Mouse (Mus musculus): Measurements from ENCODE around the gene Arhgap29.

Gene Arhgap29

DNA sequence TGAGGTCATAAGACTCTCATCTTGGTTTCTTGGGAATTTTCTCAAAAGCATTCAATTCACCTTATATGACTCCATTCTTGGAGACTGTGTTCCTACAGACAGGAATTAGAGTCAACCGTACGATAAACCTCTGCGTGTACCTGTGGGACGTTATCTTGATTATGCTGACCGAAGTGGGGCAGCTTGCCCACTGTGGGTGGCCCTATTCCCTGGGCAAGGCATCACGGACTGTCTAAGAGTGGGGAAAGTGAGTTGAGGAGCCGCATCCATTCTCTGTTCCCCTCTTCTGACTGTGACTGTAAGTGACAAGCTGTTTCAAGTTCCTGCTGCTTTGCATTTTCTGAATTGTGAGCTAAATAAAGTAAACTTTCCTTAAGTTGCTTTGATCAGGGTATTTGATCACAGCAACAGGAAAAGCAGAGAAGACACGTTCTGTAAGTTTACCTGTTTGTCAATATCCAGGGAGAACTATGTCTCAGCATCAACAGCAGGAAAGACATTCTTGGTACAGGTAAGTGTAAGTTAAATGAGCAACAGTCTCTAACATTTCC, at the start of gene Arhgap29:
Arhgap29 (plus strand) TSS at position 501 of the 551 bp plus-strand sequence.
- no peak for DNase-seq (ENCODE audit: low spot score in 2 of 2)

DNA sequence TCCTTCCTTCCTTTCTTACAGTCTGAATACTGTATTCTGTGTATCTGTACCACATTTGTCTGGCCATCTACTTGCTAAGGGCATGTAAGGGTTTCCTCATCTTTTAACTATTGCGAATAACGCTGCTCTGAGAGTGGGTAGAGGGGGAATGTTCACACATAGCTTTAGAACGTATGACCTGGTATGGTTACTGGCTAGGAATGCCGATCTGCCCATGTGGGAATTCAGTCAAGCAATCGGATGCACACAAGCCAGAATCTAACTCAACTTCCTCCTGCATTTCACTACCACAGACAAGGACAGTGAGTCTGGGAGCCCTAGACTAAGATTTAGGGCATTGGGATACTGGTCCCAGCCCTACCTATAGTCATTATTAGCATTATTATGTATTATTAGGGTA, 49.6 kb upstream of the Arhgap29 start:
- no peak for DNase-seq (ENCODE audit: low spot score in 2 of 2)

DNA sequence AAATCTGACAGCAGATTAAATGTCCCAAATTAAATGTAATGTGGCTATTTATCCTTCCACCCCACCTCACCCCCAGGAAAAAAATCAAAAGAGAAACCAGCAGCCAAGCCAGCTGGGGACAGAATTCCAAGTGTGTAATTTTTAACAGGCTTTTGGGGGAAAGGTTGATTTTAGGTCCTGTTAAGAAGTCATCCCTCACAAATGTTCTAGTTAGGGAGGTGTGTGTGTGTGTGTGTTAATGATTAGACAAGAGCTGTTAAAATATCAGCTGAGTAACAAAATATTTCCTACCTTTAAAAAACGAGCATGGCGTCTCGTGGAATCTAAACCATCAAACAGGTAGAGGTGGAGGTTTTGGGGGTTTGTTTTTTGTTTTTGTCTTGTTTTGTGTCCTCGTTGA, 49.1 kb upstream of the Arhgap29 start:
- DNase-seq (ENCODE audit: low spot score in 2 of 2), result no peak

DNA sequence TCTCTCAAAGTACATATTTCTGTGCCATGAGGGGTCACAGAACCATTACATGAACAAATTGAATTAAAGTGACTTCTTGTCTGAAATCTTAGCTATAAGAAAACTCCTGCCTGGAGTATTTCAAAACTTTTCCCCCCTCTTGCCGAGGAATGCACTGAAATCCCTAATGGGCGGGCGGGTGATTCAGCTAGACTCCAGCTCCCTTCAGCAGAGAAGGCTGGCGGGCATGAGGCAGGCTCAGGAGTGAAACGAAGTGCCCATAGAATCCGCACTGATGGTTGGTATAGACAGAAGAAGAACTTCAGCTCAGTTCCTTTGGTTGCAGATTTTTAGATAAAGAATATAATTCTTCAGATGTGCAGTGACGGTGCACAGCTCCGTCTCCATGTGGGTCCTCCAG, 48.6 kb upstream of the Arhgap29 start:
- DNase-seq (ENCODE audit: low spot score in 2 of 2), result no peak

DNA sequence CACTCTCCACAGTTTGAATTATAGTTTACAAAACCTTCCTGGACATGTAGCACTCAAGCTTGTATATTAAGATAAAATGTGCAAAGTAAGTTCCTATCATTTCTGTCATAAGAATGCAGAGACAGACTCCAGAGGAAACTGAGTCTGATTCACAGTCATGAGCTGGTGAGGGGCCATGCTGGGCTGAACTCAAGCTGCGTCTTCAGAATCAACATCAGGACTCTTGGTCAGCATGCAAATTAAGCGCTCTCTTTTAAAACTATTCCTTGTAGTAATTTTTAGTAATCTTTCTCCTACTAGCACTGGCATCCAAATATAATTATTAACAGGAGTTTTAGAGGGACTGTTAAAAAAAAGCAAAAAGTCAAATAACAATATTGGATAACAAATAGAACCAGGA, 47.9 kb upstream of the Arhgap29 start:
- DNase-seq (ENCODE audit: low spot score in 2 of 2), result no peak

DNA sequence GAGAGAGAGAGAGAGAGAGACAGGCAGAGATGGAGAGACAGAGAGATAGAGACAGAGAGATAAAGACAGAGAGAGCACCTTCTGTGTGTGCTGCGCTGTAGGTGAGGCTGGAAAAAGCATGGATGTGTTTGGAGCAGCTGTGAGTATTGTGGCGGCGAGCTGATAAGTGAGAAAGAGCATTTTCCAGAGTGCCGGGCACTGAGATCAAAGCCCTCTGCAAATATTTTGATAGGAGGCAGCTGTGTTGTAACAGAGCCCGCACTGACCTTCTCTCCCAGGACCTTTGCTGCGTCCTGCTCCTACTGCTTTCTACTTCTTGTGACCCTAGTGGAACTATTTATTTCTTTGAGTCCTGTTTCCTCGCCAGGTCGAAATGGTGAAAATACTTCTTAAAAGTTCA, 45.7 kb upstream of the Arhgap29 start:
- no peak for DNase-seq (ENCODE audit: low spot score in 2 of 2)

DNA sequence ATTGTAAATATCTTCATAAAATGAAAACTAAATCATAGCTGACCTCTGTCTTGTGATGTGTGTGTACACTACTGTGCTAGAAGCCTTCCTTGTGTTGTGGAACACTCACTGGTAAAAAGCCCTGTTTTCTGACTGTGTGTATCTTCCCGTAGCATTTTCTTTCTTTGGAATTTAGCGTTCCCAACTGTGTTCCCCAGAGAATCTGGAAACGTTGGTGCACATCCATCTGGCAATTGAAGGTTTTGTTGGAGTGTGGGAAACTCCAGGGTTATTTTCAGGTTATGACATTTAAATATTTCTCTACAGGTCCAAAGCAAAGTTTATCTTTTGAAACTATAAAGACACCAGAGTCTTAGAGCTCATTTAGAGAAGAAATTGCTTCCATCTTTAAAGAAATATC, 43.2 kb upstream of the Arhgap29 start:
- no peak for DNase-seq (ENCODE audit: low spot score in 2 of 2)

DNA sequence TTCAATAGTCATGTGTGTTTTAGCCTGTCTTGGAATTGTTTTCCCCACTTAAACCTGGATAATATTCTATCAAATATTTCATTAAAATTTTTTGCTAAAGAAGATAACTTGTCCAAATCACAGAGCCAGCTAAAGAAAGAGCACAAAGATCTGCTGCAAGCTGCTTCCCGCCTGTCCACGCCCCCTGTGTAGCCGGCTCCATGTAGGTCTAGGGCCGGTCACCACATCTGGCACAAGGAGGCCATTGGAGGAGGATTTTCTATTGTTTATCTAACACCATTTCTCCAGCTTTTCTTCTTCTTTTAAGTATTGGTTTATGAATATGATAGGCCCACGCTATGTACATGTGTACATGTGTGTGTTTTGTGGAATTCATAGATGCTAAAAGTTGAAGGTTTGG, 38.9 kb upstream of the Arhgap29 start:
- no peak for DNase-seq (ENCODE audit: low spot score in 2 of 2)

DNA sequence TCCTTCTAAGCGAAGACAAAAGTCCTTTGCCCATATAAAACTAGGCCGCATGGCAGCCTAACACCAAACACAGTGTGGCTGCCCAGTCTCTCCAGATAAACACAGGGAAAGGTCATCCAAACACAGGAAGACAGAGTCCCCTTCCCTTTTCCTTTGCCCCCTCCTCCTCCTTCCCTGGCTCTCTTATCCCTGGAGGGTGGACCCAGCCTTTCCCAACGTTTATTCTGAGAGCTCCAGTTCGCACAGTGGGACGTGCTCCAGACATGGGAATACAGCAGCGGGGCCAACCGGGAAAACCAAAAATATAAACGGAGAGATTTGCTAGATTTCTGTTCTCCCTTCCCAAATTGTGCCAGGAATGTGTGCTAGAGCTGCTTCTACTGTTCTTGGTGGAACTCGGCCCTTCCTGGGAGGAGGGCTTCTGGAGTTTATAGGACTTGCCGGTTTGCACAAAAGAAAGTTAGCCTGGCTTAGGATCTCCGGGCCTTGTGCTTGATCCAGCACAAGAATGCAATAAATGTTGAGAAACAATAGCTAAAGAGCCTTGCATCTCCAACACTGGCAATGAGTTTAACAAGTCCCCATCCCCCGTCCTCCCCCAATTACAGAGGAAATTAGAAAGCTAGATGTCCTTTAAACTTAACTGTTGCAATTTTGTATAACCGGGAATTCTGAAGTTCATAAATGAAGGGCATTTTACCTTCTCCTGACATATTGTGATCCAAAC, 37.7 kb upstream of the Arhgap29 start:
- DNase-seq (ENCODE audit: low spot score in 2 of 2), result no peak

DNA sequence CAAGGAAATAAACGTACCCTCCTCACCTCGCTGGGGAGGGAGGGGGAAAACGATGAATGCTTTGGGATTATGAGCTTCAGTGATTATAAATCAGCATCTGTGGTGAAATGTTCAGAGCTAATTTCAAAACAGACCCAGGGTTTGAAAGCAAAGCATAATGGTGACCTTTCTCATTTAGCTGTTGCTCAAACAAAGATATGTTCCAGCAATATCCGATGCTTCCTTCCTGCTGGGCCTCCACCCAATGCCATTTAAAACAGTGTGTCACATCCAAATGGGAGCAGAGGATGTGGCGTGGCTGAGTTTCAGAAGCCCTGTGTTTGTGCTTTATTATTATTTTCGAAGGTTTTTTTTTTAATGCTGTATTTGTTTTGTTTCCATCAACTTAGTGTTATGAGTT, 37.1 kb upstream of the Arhgap29 start:
- DNase-seq (ENCODE audit: low spot score in 2 of 2), result no peak

DNA sequence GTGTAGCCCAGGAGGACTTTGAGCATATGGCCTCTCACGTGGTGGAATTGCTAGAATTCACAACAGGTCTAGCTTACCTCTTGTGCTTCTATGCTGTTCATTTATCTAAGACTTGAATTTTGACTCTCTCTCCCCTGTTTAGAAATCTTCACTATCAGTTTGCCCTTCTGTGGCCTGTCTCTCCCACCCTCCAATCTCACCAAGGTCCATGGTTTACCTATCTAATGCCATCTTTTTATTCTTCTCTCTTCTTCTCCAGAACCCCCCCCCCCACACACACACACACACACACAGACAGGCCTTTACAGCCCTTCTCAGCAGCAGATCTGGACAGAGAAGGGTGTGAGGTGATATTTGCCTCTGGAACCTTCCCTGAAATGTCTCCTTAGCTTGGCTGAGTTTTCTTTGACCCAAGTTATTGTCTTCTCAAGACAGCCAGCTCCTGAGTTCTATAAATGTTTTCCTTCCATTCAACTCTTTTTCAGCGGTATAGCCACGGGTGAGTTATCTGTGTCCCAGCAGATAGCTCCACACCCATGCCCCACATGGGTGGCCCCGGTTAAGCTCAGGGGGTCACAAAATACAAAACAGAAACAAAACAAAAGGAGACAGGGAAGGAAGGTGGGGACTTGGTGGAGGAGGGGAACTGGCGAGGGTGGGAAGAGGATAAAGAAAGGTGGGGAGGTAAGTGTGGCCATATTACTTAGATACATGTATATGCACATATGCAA, 35.4 kb upstream of the Arhgap29 start:
- DNase-seq (ENCODE audit: low spot score in 2 of 2), result no peak

DNA sequence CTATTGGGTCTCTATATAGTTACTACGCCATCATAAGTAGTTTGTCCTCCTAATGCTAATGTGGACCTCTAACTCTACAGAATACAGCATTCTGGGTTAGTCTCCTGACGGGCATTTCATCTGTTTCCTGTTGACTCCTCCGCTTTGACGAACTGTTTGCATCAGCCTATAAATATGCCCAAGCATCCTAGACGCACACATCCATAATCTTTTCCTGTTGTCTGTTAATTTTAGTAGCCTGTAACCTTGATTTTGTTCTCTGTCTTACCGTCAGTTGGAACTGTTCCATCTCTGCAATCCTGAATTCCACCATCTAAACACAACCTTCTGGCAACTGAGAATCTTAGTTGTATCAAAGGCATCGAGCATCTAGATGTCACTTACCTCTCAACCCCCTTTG, 34.7 kb upstream of the Arhgap29 start:
- DNase-seq (ENCODE audit: low spot score in 2 of 2), result no peak

DNA sequence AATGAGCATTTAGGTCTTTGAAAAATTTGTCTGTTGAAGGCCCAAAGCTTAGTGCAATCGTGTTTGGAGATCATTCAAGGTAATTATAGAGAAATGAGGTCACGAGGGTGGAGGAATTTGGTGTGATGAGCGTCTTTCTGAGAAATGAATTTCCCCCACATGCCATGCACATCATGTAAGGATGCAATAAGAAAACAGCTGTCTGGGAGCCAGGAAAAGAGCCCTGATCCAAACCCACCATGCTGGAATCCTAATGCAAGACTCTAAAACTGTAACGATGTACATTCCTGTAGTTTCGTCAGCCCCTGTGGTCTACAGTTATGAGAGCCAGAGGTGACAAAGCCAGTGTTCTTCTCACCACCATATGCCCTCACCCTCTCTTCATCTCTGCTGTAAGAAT, 32.4 kb upstream of the Arhgap29 start:
- no peak for DNase-seq (ENCODE audit: low spot score in 2 of 2)

DNA sequence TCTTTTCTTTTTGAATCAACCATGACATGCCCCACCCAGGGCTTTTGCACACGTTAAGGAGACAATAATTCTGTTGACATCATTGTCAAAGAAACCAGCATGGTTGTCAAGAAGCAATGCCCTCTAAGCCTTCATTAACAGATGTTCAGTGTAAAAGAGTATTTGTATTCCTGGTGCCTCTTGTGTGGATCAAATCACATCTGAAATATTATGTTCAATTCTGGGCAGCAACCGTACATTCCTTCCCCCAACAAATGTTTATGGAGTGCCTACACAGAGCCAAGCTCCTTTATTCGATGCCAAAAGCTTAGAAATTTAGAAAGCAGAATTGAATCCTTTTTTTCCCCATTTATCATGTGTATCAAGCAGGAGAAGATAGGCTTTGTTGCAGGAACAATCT, 31.6 kb upstream of the Arhgap29 start:
- no peak for DNase-seq (ENCODE audit: low spot score in 2 of 2)

DNA sequence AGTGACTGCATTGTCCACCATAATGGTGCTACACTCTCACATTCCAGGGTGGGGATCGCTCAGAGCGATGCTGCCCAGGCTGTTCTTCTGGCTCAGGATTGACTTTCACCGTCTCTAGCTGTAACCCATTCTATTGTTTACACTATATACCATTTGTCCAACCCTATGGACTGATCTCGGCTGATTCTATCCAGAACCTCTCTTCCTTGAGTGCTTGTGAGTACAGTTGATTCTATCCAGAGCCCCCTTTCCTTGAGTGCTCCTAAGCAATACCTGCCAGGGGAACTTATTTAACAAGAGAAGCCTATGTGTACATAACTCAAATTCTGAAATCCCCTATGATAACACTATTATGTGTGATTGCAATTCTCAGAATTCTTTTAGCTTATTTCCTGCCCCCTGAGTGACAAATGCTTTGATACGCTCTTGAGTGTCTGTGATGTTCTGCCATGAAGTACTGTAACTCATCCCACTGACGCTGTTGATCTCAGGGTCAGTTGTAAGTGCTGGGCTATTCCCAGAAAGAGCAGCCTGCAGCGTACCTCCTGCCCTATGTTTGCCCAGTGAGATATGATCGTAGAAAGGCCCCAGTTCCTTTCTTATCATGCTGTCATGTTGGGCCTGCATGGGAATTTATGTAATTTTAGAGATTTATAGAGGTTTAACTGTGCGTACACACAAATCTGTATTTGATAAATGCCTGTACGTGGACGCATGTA, 27.4 kb upstream of the Arhgap29 start:
- no peak for DNase-seq (ENCODE audit: low spot score in 2 of 2)

DNA sequence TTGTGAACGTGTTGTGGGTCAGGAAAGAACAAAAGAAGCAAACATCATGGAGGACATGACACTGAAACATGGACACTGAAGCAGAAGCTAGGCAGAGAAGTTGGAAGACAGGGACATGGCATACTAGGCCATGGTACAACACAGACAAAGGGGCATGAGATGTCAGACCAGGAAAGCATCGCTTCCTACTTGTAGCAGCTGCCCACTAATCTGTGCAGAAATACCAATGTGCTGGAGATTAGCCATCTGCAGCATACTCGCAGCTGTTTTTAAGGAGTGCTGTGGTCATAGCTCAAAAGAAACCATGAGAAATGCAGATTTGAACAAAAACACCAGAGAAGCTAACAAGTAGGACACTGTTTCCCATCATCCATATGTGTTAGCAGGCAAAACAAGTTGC, 24.7 kb upstream of the Arhgap29 start:
- DNase-seq (ENCODE audit: low spot score in 2 of 2), result no peak

DNA sequence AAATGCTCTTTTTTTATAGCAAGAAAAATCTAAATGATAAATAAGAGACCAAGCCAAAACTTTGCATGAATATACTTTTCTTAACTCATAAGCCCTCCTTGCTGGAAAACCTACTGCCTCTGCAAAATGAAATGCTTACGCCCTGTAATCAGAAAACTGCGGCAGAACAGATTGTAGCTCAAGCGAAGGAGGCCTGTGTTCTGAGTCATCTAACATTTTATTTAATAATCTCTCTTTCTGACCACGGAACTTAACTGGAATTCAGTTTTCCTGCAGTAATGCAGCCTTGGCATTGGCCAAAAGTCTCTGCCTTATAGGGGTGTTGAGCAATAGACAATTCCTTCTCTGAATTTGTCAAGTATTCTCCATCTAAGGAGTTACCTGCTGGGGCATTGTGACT, 19.5 kb upstream of the Arhgap29 start:
- no peak for DNase-seq (ENCODE audit: low spot score in 2 of 2)

DNA sequence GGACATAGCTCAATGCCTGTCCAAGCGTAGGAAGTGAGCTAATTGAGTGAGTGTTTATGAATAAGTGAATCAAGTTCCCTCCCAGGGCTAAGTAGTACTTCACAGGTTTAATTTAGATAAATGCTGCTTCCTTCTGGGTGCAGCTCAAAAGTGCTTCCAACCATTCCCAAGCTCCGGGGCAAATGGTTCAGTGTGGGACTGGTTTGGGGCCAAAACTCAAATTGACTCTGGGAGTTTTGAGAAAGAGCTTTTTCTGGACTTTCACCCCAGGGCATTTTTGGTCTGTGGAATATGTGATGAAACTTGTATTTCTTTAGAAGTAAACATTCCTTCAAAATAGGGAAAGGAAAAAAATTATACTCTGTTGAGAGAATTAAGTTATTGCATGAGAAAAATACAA, 16.1 kb upstream of the Arhgap29 start:
- DNase-seq (ENCODE audit: low spot score in 2 of 2), result no peak

DNA sequence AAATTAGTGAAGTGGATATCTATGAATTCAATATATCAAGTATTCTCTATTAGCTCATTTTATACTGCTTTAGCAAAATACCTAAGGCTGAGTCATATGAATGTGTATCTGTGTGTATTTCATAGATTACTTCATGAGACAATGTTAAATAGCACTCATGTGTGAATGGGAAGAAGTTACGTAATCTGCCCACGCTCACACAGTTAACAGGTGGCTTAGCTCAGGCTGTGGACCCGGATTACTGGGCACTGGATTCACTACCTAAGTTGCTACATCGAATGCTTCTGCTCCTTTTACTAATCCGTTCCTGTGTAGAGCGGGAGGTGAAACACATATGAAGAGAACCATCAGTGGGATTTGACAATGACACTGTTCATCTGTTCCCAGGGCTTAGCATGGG, 15.3 kb upstream of the Arhgap29 start:
- no peak for DNase-seq (ENCODE audit: low spot score in 2 of 2)

DNA sequence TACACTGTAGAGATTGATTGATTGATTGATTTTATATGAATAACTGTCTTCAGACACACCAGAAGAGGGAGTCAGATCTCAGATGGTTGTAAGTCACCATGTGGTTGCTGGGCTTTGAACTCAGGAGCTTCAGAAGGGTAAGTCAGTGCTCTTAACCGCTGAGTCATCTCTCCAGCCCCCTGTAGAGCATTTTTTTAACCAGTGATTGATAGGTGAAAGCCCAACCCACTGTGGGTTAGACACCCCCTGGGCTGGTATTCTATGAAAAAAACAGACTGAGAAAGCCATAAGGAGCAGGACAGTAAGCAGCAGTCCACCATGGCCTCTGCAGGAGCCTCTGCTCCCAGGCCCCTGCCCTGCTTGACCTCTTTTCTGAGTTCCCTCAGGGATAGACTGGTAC, 12.7 kb upstream of the Arhgap29 start:
- DNase-seq (ENCODE audit: low spot score in 2 of 2), result no peak

DNA sequence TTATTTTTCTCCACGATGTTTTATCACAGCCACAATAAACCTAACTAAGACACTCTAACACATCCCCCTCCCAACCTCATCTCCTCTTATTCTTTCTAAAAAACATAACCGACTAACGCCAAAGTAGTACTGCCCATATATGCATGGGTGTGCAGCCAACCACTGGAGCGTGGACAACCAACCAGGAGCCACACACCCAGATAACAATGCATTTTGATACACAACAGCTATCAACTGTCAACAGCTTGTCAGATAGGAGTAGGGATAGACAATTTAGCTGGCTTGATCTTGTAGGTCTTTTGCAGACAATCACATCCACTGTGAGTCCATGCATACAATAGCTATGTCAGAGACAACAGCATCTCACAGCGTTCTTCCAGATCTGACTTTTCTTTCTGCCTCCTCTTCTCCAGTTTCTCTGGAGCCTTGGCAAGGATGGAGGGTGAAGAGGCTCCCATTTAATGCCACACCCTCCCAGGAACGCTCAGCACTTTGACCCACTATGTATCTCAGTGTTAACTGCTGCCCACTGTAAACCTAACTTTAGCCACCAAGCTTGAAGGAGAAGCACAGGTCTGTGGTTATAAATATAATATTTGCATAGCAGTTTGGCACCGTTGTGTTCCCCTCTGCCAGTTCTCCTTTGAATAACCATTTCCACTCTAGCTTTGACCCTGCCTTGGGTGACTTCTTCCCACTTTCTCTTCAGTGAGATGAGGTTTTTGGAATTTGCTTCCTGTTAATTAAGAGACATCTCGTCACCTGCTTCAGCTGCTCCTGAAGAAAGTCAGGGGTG, 12.0 kb upstream of the Arhgap29 start:
- no peak for DNase-seq (ENCODE audit: low spot score in 2 of 2)

DNA sequence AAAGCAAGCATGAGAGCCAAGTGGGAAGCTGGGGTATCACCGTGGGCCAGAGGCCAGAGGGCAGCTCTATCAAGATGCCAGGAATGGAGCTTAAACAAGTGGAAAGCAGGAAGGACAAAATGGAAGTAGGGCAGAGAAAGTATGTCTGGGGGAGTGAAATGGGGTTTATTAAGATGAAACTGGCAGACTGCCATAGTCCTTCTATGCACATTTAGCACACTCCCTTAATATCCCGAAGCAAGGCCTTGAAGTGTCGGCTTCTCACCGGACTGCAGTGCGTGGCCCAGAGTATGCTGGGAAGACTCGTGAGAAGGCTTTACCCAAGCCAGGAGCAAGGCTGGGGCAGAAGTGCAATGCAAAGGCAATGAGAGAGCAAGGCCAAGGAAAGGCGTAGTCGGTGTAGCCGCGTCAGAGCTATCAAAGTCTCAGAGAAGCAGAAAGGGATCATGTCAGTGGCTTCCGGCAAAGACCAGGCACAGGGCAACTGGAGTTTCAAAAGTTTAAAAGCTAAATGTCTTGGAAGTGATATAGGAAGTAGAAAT, 11.1 kb upstream of the Arhgap29 start:
- no peak for DNase-seq (ENCODE audit: low spot score in 2 of 2)

Measured in frontal cortex, postnatal 25 days (tissue).